Mouse (Mus musculus): ENCODE data around the gene Tbxa2r. TPM values are rescaled to one million over a fixed set of nuclear protein-coding genes. Genes with fewer than 3 reads are reported as not detected.
A peak's percentile ranks its signal among the peaks of the same experiment; 100 is the strongest.

Gene Tbxa2r
- polyA plus RNA-seq, 1 experiment from 2014 or later = 3.7 TPM

- peak; percentile 98 for DNase-seq
- Histone ChIP-seq H3K27me3 (ENCODE audit: control insufficient read depth, insufficient read depth, low read length) (no peaks in the 10 kb centered on the region), H3K27ac (replicated peaks; ENCODE audit: low read depth, low read length) (peak within 1 kb of the TSS; percentile 85), H3K9me3 (ENCODE audit: control insufficient read depth, low read length) (no peaks in the 10 kb centered on the region), H3K4me3 (replicated peaks; ENCODE audit: low read depth, low read length) (peak within 1 kb of the TSS; percentile 95), H3K4me2 (ENCODE audit: low read length) (peak within 1 kb of the TSS; percentile 93), H3K9ac (replicated peaks; ENCODE audit: low read length) (peak within 1 kb of the TSS; percentile 76), H3K36me3 (ENCODE audit: control insufficient read depth, insufficient read depth, low read length) (peaks cover 31% of the 10 kb centered on the region), H3K4me1 (ENCODE audit: control insufficient read depth, insufficient read depth, low read length) (peaks cover 12% of the 10 kb centered on the region)
- 7% methylated on average over 53 of the region's 54 CpGs for WGBS
- ATAC-seq (ENCODE audit: low FRiP score, low TSS enrichment) = peak; percentile 94
Measured at GRCm38 (mm10) chr10:81383802-81384604, 55.5 kb downstream of the Tbxa2r start, which contains the start of the genes Dohh and Gm48551. Dohh (plus strand) TSS chr10:81384428. Gm48551 (plus strand) TSS chr10:81384466.

GRCm38 (mm10) chr10:81384605-81384982 is 56.1 kb downstream of the Tbxa2r start:
- H3K36me3 ChIP-seq (ENCODE audit: control insufficient read depth, insufficient read depth, low read length) = peaks cover 35% of the 10 kb centered on the region
- DNase-seq = no peak

More at GRCm38 (mm10) chr10:81384605-81384982, 56.1 kb downstream of the Tbxa2r start:
- Histone ChIP-seq H3K4me3 (replicated peaks; ENCODE audit: low read depth, low read length) (peak overlapping the region; percentile 95), H3K27me3 (ENCODE audit: control insufficient read depth, insufficient read depth, low read length) (no peaks in the 10 kb centered on the region), H3K9ac (replicated peaks; ENCODE audit: low read length) (peak overlapping the region; percentile 76), H3K27ac (replicated peaks; ENCODE audit: low read depth, low read length) (peak overlapping the region; percentile 85), H3K4me1 (ENCODE audit: control insufficient read depth, insufficient read depth, low read length) (peaks cover 9% of the 10 kb centered on the region), H3K9me3 (ENCODE audit: control insufficient read depth, low read length) (no peaks in the 10 kb centered on the region), H3K4me2 (ENCODE audit: low read length) (peak overlapping the region; percentile 93)
- under 1% methylated on average over 19 of the region's 19 CpGs for WGBS
- peak; percentile 44; the same call in 1 of the 2 replicates for ATAC-seq (ENCODE audit: low FRiP score, low TSS enrichment)

Other genes starting within 250 kb of the Tbxa2r start
- 0.09 and 0.31 TPM in 2 replicates for gene Creb3l3, start 229.9 kb upstream of the Tbxa2r start, polyA plus RNA-seq (2014; fragmentation: Nextera tagmentation; extraction: Ambion mirVana)
- 236 and 240 TPM in 2 replicates for gene Map2k2, start 222.8 kb upstream of the Tbxa2r start, polyA plus RNA-seq (2014; fragmentation: Nextera tagmentation; extraction: Ambion mirVana)
- gene Zbtb7a, start 193.5 kb upstream of the Tbxa2r start, polyA plus RNA-seq (2014; fragmentation: Nextera tagmentation; extraction: Ambion mirVana) = 8.1 and 12.4 TPM in 2 replicates
- 49.2 and 55.7 TPM in 2 replicates for gene Pias4, start 160.8 kb upstream of the Tbxa2r start, polyA plus RNA-seq (2014; fragmentation: Nextera tagmentation; extraction: Ambion mirVana)
- 479 and 528 TPM in 2 replicates for gene Eef2, start 152.1 kb upstream of the Tbxa2r start, polyA plus RNA-seq (2014; fragmentation: Nextera tagmentation; extraction: Ambion mirVana)
- 63.3 and 66.9 TPM in 2 replicates for gene Dapk3, start 145.7 kb upstream of the Tbxa2r start, polyA plus RNA-seq (2014; fragmentation: Nextera tagmentation; extraction: Ambion mirVana)
- 0.23 TPM in 1 of 2 replicates, not detected in the other for gene 4930442H23Rik, start 144.9 kb upstream of the Tbxa2r start, polyA plus RNA-seq (2014; fragmentation: Nextera tagmentation; extraction: Ambion mirVana)
- gene Nmrk2, start 126.7 kb upstream of the Tbxa2r start, polyA plus RNA-seq (2014; fragmentation: Nextera tagmentation; extraction: Ambion mirVana) = not detected in 2 replicates
- gene Atcay, start 97.9 kb upstream of the Tbxa2r start, polyA plus RNA-seq (2014; fragmentation: Nextera tagmentation; extraction: Ambion mirVana) = 82.4 and 118 TPM in 2 replicates
- 20.3 and 21.7 TPM in 2 replicates for gene Zfr2, start 95.6 kb upstream of the Tbxa2r start, polyA plus RNA-seq (2014; fragmentation: Nextera tagmentation; extraction: Ambion mirVana)
- 14.8 and 29.4 TPM in 2 replicates for gene Matk, start 75.8 kb upstream of the Tbxa2r start, polyA plus RNA-seq (2014; fragmentation: Nextera tagmentation; extraction: Ambion mirVana)
- 121 and 152 TPM in 2 replicates for gene Mrpl54, start 61.8 kb upstream of the Tbxa2r start, polyA plus RNA-seq (2014; fragmentation: Nextera tagmentation; extraction: Ambion mirVana)
- 25.1 and 27.5 TPM in 2 replicates for gene Apba3, start 61.8 kb upstream of the Tbxa2r start, polyA plus RNA-seq (2014; fragmentation: Nextera tagmentation; extraction: Ambion mirVana)
- 4.4 and 5.7 TPM in 2 replicates for gene Tjp3, start 37.1 kb upstream of the Tbxa2r start, polyA plus RNA-seq (2014; fragmentation: Nextera tagmentation; extraction: Ambion mirVana)
- 102 and 132 TPM in 2 replicates for gene Pip5k1c, start 35.8 kb upstream of the Tbxa2r start, polyA plus RNA-seq (2014; fragmentation: Nextera tagmentation; extraction: Ambion mirVana)
- 22.6 and 22.8 TPM in 2 replicates for gene Cactin, start 7.6 kb upstream of the Tbxa2r start, polyA plus RNA-seq (2014; fragmentation: Nextera tagmentation; extraction: Ambion mirVana)
- not detected in 2 replicates for gene Gipc3, start 14.5 kb downstream of the Tbxa2r start, polyA plus RNA-seq (2014; fragmentation: Nextera tagmentation; extraction: Ambion mirVana)
- gene Hmg20b, start 21.7 kb downstream of the Tbxa2r start, polyA plus RNA-seq (2014; fragmentation: Nextera tagmentation; extraction: Ambion mirVana) = 30.6 and 36.5 TPM in 2 replicates
- 5.9 and 9.2 TPM in 2 replicates for gene Mfsd12, start 28.8 kb downstream of the Tbxa2r start, polyA plus RNA-seq (2014; fragmentation: Nextera tagmentation; extraction: Ambion mirVana)
- 0.32 and 0.37 TPM in 2 replicates for gene 4930404N11Rik, start 37.1 kb downstream of the Tbxa2r start, polyA plus RNA-seq (2014; fragmentation: Nextera tagmentation; extraction: Ambion mirVana)
- 122 and 146 TPM in 2 replicates for gene Fzr1, start 49.8 kb downstream of the Tbxa2r start, polyA plus RNA-seq (2014; fragmentation: Nextera tagmentation; extraction: Ambion mirVana)
- 59.5 and 79.6 TPM in 2 replicates for gene Dohh, start 55.7 kb downstream of the Tbxa2r start, polyA plus RNA-seq (2014; fragmentation: Nextera tagmentation; extraction: Ambion mirVana)
- gene Gm48551, start 55.7 kb downstream of the Tbxa2r start, polyA plus RNA-seq (2014; fragmentation: Nextera tagmentation; extraction: Ambion mirVana) = 4.5 and 8.2 TPM in 2 replicates
- gene Gm48552, start 60.3 kb downstream of the Tbxa2r start, polyA plus RNA-seq (2014; fragmentation: Nextera tagmentation; extraction: Ambion mirVana) = 1.3 and 2.9 TPM in 2 replicates
- 1.0 and 1.2 TPM in 2 replicates for gene Smim24, start 64.3 kb downstream of the Tbxa2r start, polyA plus RNA-seq (2014; fragmentation: Nextera tagmentation; extraction: Ambion mirVana)
- 11.2 and 13.7 TPM in 2 replicates for gene Nfic, start 126.9 kb downstream of the Tbxa2r start, polyA plus RNA-seq (2014; fragmentation: Nextera tagmentation; extraction: Ambion mirVana)
- 61.3 and 117 TPM in 2 replicates for gene Celf5, start 154.0 kb downstream of the Tbxa2r start, polyA plus RNA-seq (2014; fragmentation: Nextera tagmentation; extraction: Ambion mirVana)
- 51.6 and 51.8 TPM in 2 replicates for gene Ncln, start 167.7 kb downstream of the Tbxa2r start, polyA plus RNA-seq (2014; fragmentation: Nextera tagmentation; extraction: Ambion mirVana)
- 0.34 and 0.47 TPM in 2 replicates for gene S1pr4, start 171.4 kb downstream of the Tbxa2r start, polyA plus RNA-seq (2014; fragmentation: Nextera tagmentation; extraction: Ambion mirVana)
- 0.69 and 0.88 TPM in 2 replicates for gene Gna15, start 195.5 kb downstream of the Tbxa2r start, polyA plus RNA-seq (2014; fragmentation: Nextera tagmentation; extraction: Ambion mirVana)
- 86.7 and 102 TPM in 2 replicates for gene Gna11, start 216.5 kb downstream of the Tbxa2r start, polyA plus RNA-seq (2014; fragmentation: Nextera tagmentation; extraction: Ambion mirVana)
- 485 and 707 TPM in 2 replicates for gene Aes, start 230.8 kb downstream of the Tbxa2r start, polyA plus RNA-seq (2014; fragmentation: Nextera tagmentation; extraction: Ambion mirVana)
- gene Tle2, start 245.8 kb downstream of the Tbxa2r start, polyA plus RNA-seq (2014; fragmentation: Nextera tagmentation; extraction: Ambion mirVana) = 20.4 and 25.7 TPM in 2 replicates

Measured in midbrain, embryonic 14.5 days (tissue).